Mouse (Mus musculus) kidney, embryonic 14.5 days (tissue): ENCODE measurements at regions not wholly inside any gene's neighbourhood (a gene's known extent, or its start where the extent isn't known, plus 50 kb on each side); places are given as distances from the start of the nearest gene placed in this dataset.
"Not testable (repeated sequence)": the region's sequence is repeated elsewhere in the genome, so short reads cannot be mapped to it uniquely, and the experiment has no call there.

Source experiments
- ATAC-seq: fragments of 200-750 bp; cut with Nextera tagmentation; 2 replicates; pipeline ENCODE4 v1.8.0; 2017; ENCODE audit warnings: moderate number of reproducible peaks, mild to moderate bottlenecking, moderate TSS enrichment, moderate library complexity; ENCODE audit not compliant: low FRiP score, low TSS enrichment
- H3K27ac ChIP-seq: fragments of 300-500 bp; sonication (generic); 2 replicates; pipeline ENCODE4 v1.5.1; 2014; ENCODE audit warnings: low read depth, mild to moderate bottlenecking, low read length, moderate library complexity, mixed read lengths
- H3K27me3 ChIP-seq: fragments of 300-500 bp; sonication (generic); 2 replicates; pipeline ENCODE4 v1.6.1; 2014; ENCODE audit warnings: mild to moderate bottlenecking, low read length; ENCODE audit not compliant: control insufficient read depth, insufficient read depth
- H3K36me3 ChIP-seq: fragments of 300-500 bp; sonication (generic); 2 replicates; pipeline ENCODE4 v1.6.1; 2014; ENCODE audit warnings: low read length, mixed read lengths; ENCODE audit not compliant: control insufficient read depth, insufficient read depth
- H3K4me1 ChIP-seq: fragments of 300-500 bp; sonication (generic); 2 replicates; pipeline ENCODE4 v1.6.1; 2014; ENCODE audit warnings: low read length, mixed read lengths; ENCODE audit not compliant: control insufficient read depth, insufficient read depth
- H3K4me2 ChIP-seq: fragments of 300-500 bp; sonication (generic); replicated peaks from 2 replicates; pipeline ENCODE4 v1.6.1; 2014; ENCODE audit warnings: low read depth, mild to moderate bottlenecking, low read length
- H3K4me3 ChIP-seq: fragments of 300-500 bp; sonication (generic); 2 replicates; pipeline ENCODE4 v1.5.1; 2014; ENCODE audit warnings: mild to moderate bottlenecking, low read length
- H3K9ac ChIP-seq: fragments of 300-500 bp; sonication (generic); 2 replicates; pipeline ENCODE4 v1.6.1; 2014; ENCODE audit warnings: low read depth, mild to moderate bottlenecking, low read length, moderate library complexity
- H3K9me3 ChIP-seq: fragments of 300-500 bp; sonication (generic); 2 replicates; pipeline ENCODE4 v1.6.1; 2016; ENCODE audit warnings: low read length; ENCODE audit not compliant: control insufficient read depth
- WGBS: fragments of 180-500 bp; shearing (Covaris S2); extraction: QIAGEN DNeasy Blood & Tissue Kit; methylation state at CpG from one replicate; pipeline ENCODE4 v1.1.7; 2014; 5-methylcytosine and 5-hydroxymethylcytosine counted together

DNA sequence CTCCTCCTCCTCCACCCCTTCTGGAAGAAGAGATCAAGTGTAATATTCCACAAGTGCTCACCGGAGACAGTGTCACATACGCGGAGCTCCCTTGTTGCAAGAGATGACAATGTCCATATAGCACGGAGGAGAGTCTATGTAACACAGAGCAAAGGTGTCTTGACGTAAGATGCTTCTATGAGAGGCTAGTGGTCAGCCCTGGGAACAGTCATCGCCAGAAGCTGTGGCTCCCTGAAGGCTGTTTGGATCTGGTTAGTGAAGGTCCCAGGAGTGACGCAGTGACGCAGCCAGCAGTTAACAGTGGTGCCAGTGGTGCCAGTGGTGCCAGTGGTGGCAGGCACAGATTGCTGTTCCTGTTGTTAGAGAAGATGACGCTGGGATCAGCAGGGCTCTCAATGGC lies 66.9 kb downstream of the Twistnb start:
- Histone ChIP-seq H3K27ac (no peak overlapping the region), H3K9me3 (no peaks in the 10 kb centered on the region), H3K4me1 (no peaks in the 10 kb centered on the region), H3K4me2 (no peak overlapping the region), H3K9ac (no peak overlapping the region), H3K27me3 (no peaks in the 10 kb centered on the region), H3K36me3 (no peaks in the 10 kb centered on the region), H3K4me3 (no peak overlapping the region)
- WGBS, result 92% methylated on average over 9 of the region's 9 CpGs
- ATAC-seq, result no peak

DNA sequence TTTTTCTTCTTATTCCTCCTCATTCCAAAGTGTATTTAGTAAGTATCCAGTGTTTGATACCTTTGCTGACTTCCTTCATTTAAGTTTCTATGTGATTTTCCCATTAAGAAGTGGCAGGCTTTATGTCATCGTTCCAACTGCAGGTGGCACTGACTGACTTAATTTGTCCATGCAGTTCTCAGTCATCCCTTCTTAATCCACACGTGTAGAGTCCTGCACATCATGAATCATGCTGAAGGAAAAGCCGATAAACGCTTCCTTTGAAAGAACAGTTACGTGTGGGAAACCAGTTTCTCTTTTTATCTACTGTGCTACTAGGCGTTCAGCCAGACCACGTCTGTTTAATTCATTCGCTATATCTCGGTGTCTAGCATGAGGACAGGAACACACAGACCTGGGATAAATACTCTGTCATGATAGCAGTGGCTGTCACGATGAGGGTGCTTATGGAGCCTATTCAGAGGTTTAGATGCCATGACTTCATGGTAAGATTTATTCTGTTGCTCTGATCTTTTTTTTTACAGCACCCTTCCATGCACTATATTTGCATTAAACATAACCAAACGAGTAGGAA lies 68.0 kb downstream of the Twistnb start:
- no peak overlapping the region for H3K9ac ChIP-seq
- H3K27me3 ChIP-seq, result no peaks in the 10 kb centered on the region
- WGBS, result 46% methylated on average over 11 of the region's 11 CpGs
- H3K9me3 ChIP-seq, result no peaks in the 10 kb centered on the region
- H3K4me3 ChIP-seq, result no peak overlapping the region
- no peak for ATAC-seq
- H3K4me2 ChIP-seq, result no peak overlapping the region
- H3K27ac ChIP-seq, result no peak overlapping the region
- no peaks in the 10 kb centered on the region for H3K4me1 ChIP-seq
- H3K36me3 ChIP-seq, result no peaks in the 10 kb centered on the region

DNA sequence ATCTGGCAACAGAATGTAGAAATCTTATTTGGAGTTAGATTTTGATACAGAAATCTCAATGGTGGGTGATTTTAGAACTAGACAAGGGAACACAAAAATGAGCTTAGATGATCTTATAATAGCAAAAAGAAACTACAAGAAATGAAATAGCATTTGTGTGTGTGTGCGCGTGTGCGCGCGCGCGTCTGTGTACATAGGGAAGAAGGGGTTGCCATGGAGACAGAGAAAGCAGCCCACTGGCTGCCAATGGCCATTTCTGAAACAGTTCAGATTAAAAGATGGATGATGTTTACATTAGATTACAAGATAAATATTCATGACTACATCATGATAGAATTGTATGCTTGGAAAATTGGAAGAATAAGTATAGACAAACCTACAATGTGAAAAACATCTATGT lies 112.1 kb downstream of the Twistnb start:
- Histone ChIP-seq H3K4me1 (no peaks in the 10 kb centered on the region), H3K9me3 (no peaks in the 10 kb centered on the region), H3K9ac (no peak overlapping the region), H3K36me3 (no peaks in the 10 kb centered on the region), H3K4me3 (no peak overlapping the region), H3K27me3 (no peaks in the 10 kb centered on the region), H3K4me2 (no peak overlapping the region), H3K27ac (no peak overlapping the region)
- 99% methylated on average over 7 of the region's 7 CpGs for WGBS
- ATAC-seq, result no peak

DNA sequence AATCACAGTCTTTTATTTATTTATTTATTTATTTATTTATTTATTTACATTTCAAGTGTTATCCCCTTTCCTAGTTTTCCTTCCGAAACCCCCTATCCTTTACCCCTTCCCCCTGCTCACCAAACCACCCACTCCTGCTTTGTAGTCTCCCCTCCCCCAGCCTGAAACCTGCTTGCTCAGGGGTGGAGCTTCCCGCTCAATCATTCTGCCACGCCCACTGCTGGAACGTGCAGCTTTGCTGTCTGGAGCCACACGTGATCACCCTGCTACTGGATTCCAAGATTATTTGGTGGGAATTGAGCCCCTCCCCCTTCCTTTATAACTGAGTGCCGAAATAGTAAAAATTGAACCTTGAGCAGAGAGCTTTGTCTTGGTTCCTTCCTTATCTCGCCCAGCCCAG lies 122.2 kb downstream of the Twistnb start:
- not testable (repeated sequence) for H3K4me1 ChIP-seq, H3K27ac ChIP-seq, H3K9me3 ChIP-seq, H3K4me3 ChIP-seq, H3K27me3 ChIP-seq, H3K36me3 ChIP-seq, H3K9ac ChIP-seq, H3K4me2 ChIP-seq, ATAC-seq
- 51% methylated on average over 7 of the region's 7 CpGs for WGBS

DNA sequence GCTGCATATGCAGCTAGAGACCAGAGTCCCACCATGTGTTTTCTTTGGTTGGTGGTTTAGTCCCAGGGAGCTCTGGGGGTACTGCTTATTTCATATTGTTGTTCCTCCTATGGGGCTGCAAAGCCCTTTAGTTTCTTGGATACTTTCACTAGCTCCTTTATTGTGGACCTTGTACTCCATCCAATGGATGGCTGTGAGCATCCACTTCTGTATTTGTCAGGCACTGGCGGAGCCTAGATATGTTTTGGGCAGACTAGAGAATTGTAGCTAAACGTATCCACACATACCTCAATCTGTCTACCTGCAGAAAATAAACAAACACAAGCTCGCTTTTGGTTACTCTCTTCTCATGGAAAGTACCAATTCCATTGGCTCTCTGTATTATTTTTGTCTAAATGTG lies 122.8 kb downstream of the Twistnb start:
- Histone ChIP-seq H3K27me3 (no peaks in the 10 kb centered on the region), H3K36me3 (no peaks in the 10 kb centered on the region), H3K9ac (no peak overlapping the region), H3K4me2 (no peak overlapping the region), H3K4me1 (no peaks in the 10 kb centered on the region), H3K4me3 (no peak overlapping the region), H3K9me3 (no peaks in the 10 kb centered on the region), H3K27ac (no peak overlapping the region)
- no peak for ATAC-seq
- 89% methylated on average over 3 of the region's 3 CpGs for WGBS

DNA sequence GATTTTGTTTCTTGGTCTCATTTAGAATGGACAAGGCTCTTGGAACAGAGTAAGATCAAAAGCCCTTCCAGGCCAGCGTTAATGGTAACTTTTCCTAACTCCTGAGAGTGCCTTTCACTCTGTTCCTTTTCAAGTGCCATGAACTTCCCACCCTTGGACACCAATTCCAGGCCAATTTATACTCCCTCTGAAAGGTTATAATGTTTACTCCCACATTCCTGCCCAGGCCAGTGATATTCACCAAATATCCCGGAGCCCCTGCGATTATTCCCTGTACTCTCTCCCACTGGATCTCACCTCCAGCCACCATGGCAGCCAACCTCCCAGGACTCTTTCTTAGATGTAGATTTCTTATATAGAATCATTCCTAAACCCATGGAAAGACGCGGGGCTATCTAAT lies 123.2 kb downstream of the Twistnb start:
- 81% methylated on average over 5 of the region's 5 CpGs for WGBS
- no peak for ATAC-seq
- no peaks in the 10 kb centered on the region for H3K9me3 ChIP-seq

DNA sequence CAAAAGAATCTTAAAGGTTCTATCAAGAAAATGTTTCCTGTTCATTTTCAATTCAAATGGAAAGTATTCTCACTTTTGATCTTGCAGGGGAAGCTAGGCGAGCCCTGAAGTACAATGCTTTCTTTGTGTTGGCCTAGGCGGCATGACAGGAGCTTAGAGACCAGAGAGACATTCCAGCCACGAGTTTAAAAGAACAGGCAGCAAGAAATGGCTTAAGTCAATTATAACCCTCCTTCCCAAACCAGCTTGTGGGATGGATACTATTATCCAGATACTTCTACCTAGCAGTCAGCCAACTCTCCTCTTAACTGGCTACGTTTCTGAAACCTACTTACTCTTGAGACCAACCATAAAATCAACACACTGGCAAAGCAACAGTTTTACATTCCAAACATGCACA lies 124.3 kb downstream of the Twistnb start:
- H3K27me3 ChIP-seq, result no peaks in the 10 kb centered on the region
- H3K9ac ChIP-seq, result no peak overlapping the region
- no peaks in the 10 kb centered on the region for H3K36me3 ChIP-seq
- H3K4me2 ChIP-seq, result no peak overlapping the region
- H3K9me3 ChIP-seq, result no peaks in the 10 kb centered on the region
- ATAC-seq, result no peak
- H3K4me3 ChIP-seq, result no peak overlapping the region
- H3K4me1 ChIP-seq, result no peaks in the 10 kb centered on the region
- whole genome bisulfite sequencing, result 49% methylated on average over 4 of the region's 4 CpGs
- H3K27ac ChIP-seq, result no peak overlapping the region

More for the DNA sequence above, 123.2 kb downstream of the Twistnb start:
- H3K36me3 ChIP-seq, result no peaks in the 10 kb centered on the region
- peak overlapping the region; percentile 18; the same call in 1 of the 2 replicates for H3K27ac ChIP-seq
- H3K27me3 ChIP-seq, result no peaks in the 10 kb centered on the region
- H3K4me2 ChIP-seq, result no peak overlapping the region
- H3K9ac ChIP-seq, result no peak overlapping the region
- H3K4me3 ChIP-seq, result no peak overlapping the region
- no peaks in the 10 kb centered on the region for H3K4me1 ChIP-seq

DNA sequence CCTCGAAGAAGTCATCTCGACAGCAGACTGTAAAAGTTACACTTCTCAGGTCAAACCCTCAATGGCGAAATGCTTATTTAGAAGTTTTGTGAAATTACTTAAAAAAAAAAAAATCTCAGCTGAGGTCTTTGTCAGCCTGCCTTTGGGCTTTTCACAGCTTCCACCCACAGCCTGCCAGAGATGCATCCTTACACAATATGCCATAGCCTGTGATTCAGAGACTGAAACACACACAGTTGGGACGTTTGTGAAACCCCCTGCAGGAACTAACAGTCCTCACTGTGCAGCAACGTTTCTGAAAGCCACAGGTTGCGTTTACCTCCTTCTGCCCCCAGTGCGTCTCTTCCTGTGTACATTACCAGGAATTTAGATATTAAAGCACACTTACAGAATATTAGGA lies 131.7 kb downstream of the Twistnb start:
- no peak overlapping the region for H3K27ac ChIP-seq
- no peak overlapping the region for H3K4me2 ChIP-seq
- WGBS, result 59% methylated on average over 7 of the region's 7 CpGs
- H3K27me3 ChIP-seq, result no peaks in the 10 kb centered on the region
- no peak overlapping the region for H3K4me3 ChIP-seq
- H3K4me1 ChIP-seq, result no peaks in the 10 kb centered on the region
- no peak for ATAC-seq
- no peak overlapping the region for H3K9ac ChIP-seq
- H3K9me3 ChIP-seq, result no peaks in the 10 kb centered on the region
- no peaks in the 10 kb centered on the region for H3K36me3 ChIP-seq

DNA sequence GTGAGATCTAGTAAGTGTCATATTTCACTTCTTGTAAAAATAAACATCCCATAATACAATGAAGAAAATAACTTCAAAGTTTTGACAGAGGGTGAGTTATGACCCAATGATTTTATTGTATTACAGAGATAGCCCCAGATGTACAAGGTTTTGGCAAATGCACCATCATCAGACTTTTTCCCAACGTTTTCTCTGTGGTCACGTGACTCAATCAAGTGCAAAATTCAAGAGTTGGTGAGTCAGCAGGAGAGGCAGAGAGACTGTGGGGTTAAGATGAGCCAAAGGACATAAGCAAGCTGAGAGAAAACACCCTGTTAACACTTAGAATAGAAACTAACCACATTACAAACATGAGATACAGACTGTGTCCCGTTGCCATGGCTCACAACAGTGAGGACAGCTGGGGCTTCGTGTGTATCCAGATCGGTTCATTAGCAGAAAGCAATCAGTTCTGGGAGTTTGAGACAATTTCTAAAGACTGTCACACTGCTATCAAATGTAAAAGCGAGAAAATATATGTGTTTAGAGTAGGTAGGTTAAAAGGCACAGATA lies 148.5 kb downstream of the Twistnb start:
- ATAC-seq, result no peak
- WGBS, result 79% methylated on average over 6 of the region's 6 CpGs
- no peak overlapping the region for H3K4me3 ChIP-seq
- no peak overlapping the region for H3K9ac ChIP-seq
- no peak overlapping the region for H3K27ac ChIP-seq
- no peaks in the 10 kb centered on the region for H3K9me3 ChIP-seq
- H3K4me1 ChIP-seq, result no peaks in the 10 kb centered on the region
- H3K27me3 ChIP-seq, result no peaks in the 10 kb centered on the region
- no peak overlapping the region for H3K4me2 ChIP-seq
- H3K36me3 ChIP-seq, result no peaks in the 10 kb centered on the region
